Mouse (Mus musculus) activated CD4-positive, CD25-positive, alpha-beta regulatory T cell, adult 9 weeks (primary cell): ENCODE data around the gene Hs3st6. TPM values are rescaled to one million over a fixed set of nuclear protein-coding genes. Genes with fewer than 3 reads are reported as not detected.

ENCODE experiments used
- polyA plus RNA-seq: library from polyadenylated mRNA; unstranded; fragments of 100-300 nt; shearing (Covaris generic); gene quantifications from one replicate; pipeline ENCODE4 v1.2.1, GENCODE M21; 2017

Gene Hs3st6
- not detected for polyA plus RNA-seq

GRCm38 (mm10) chr17:24752415-24753394, at the start of gene Hs3st6:
Gene Hs3st6, plus strand, starts transcription at chr17:24752988.

DNA sequence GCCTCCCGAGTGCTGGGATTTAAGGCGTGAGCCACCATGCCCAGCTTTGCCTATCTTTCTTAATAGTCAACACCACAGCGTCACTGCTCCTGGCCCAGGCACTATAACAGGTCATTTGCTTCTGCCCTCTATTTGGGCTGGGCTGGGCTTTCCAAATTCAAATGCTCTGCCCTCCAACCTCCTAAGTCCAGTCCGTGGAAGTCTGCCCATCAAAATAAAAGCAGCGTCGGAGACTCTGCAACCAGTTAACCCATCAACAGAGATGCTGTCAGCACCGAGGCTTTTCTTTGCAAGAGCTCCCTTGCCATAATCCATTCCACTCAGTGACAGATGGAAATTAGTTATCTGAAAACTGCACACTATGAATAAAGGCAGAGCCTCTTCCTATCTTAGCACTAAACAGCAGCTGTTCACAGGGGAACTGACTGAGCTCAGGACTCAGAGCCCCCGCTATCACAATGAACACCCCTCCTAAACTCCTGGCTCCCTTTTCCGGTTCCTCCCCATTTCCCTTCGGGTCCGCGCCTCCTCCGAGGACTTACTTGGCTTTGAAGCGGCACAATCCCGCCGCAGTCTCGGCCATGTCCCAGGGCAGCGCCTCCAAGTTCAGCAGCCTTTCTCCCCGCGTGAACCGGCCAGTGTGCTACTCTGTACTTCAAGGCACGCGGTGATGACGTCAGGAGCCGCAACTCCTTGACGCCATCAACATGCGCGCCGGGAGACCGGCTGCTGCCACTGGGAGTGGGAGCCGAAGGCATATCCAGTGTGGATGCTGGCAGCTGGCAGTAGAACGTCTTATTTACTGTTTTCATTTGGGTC, 45.6 kb upstream of the Hs3st6 start, which contains the start of gene Tbl3:
TSS of gene Tbl3 (minus strand) at position 679 of the 819 bp plus-strand sequence.

GRCm38 (mm10) chr17:24717943-24718342, 34.8 kb upstream of the Hs3st6 start, which contains the start of the genes Rnf151 and Rps2:
Gene Rnf151, minus strand, starts transcription at chr17:24718063.
Gene Rps2, plus strand, starts transcription at chr17:24718116.

GRCm38 (mm10) chr17:24724184-24724583, 28.6 kb upstream of the Hs3st6 start, which contains the start of gene Ndufb10:
Gene Ndufb10, minus strand, starts transcription at chr17:24724478.

GRCm38 (mm10) chr17:24727618-24728017, 25.2 kb upstream of the Hs3st6 start, which contains the start of gene Rpl3l:
Gene Rpl3l, plus strand, starts transcription at chr17:24727820.

DNA sequence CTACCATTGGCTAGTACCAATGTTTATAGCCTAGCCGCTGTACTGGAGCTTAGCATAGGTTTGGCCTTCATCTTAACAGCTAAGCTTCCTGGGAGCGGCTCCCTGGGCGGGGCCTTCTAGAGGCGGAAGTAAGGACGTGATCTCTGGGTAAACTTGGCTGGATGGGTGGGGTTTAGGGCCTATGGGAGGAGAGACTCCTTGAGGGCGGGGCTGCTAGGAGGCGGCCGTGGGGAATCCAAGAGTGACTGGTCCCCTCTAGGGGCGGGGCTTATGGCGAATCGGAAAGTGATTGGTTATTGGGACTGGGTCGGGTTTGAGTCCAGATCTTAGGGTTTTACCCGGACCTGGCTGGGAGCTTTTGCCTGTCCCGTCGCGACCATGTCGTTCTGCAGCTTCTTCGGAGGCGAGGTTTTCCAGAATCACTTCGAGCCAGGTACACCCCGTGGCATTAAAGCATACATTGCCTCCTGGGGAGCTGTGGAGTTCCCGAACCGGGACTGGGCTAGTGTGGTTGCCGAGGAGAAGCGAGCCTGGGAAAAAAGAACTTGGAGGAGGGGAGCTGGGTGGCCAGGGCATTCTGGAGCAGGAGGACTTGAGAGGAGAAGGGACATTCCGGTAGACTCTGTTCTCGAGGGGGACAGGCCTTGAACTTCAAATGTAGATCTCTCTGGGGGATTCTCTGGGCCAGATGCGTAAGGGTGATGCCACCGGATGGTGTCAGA, 16.3 kb upstream of the Hs3st6 start, which contains the start of gene Msrb1:
TSS of gene Msrb1 (plus strand) at position 313 of the 722 bp plus-strand sequence.

GRCm38 (mm10) chr17:24803952-24804951, 51.5 kb downstream of the Hs3st6 start, which contains the start of gene Meiob:
Gene Meiob, plus strand, starts transcription at chr17:24804289.

Other genes starting within 250 kb of the Hs3st6 start
- 97.6 TPM for gene Traf7, start 225.1 kb upstream of the Hs3st6 start, polyA plus RNA-seq
- 6.5 TPM for gene Rab26, start 218.8 kb upstream of the Hs3st6 start, polyA plus RNA-seq
- 17.8 TPM for gene Pkd1, start 203.2 kb upstream of the Hs3st6 start, polyA plus RNA-seq
- gene Tsc2, start 120.4 kb upstream of the Hs3st6 start, polyA plus RNA-seq, result 48.8 TPM
- 6.0 TPM for gene Nthl1, start 120.3 kb upstream of the Hs3st6 start, polyA plus RNA-seq
- not detected for gene Slc9a3r2, start 102.7 kb upstream of the Hs3st6 start, polyA plus RNA-seq
- not detected for gene Npw, start 94.5 kb upstream of the Hs3st6 start, polyA plus RNA-seq
- 2.3 TPM for gene Zfp598, start 83.3 kb upstream of the Hs3st6 start, polyA plus RNA-seq
- 0.88 TPM for gene Syngr3, start 63.0 kb upstream of the Hs3st6 start, polyA plus RNA-seq
- 7.8 TPM for gene Gfer, start 56.8 kb upstream of the Hs3st6 start, polyA plus RNA-seq
- 1.4 TPM for gene Noxo1, start 56.8 kb upstream of the Hs3st6 start, polyA plus RNA-seq
- gene Tbl3, start 45.3 kb upstream of the Hs3st6 start, polyA plus RNA-seq, result 60.9 TPM
- not detected for gene Rnf151, start 34.9 kb upstream of the Hs3st6 start, polyA plus RNA-seq
- 789 TPM for gene Rps2, start 34.9 kb upstream of the Hs3st6 start, polyA plus RNA-seq
- gene Ndufb10, start 28.5 kb upstream of the Hs3st6 start, polyA plus RNA-seq, result 222 TPM
- not detected for gene Rpl3l, start 25.2 kb upstream of the Hs3st6 start, polyA plus RNA-seq
- 16.1 TPM for gene Msrb1, start 16.3 kb upstream of the Hs3st6 start, polyA plus RNA-seq
- not detected for gene Meiob, start 51.3 kb downstream of the Hs3st6 start, polyA plus RNA-seq
- 43.5 TPM for gene Hagh, start 87.2 kb downstream of the Hs3st6 start, polyA plus RNA-seq
- 2.6 TPM for gene Fahd1, start 97.4 kb downstream of the Hs3st6 start, polyA plus RNA-seq
- not detected for gene Igfals, start 113.0 kb downstream of the Hs3st6 start, polyA plus RNA-seq
- 111 TPM for gene Nubp2, start 133.4 kb downstream of the Hs3st6 start, polyA plus RNA-seq
- 58.7 TPM for gene Spsb3, start 133.7 kb downstream of the Hs3st6 start, polyA plus RNA-seq
- 53.5 TPM for gene Eme2, start 142.1 kb downstream of the Hs3st6 start, polyA plus RNA-seq
- 46.4 TPM for gene Mrps34, start 142.1 kb downstream of the Hs3st6 start, polyA plus RNA-seq
- gene Nme3, start 143.5 kb downstream of the Hs3st6 start, polyA plus RNA-seq, result 67.3 TPM
- gene Mapk8ip3, start 184.0 kb downstream of the Hs3st6 start, polyA plus RNA-seq, result 60.4 TPM
- gene Jpt2, start 207.7 kb downstream of the Hs3st6 start, polyA plus RNA-seq, result 38.0 TPM